Mouse (Mus musculus): Measurements from ENCODE around the gene Stac.

GRCm38 (mm10) chr9:111575889-111576288 is 114.3 kb downstream of the Stac start:
- no peak for TF ChIP-seq TCF3 (IDR thresholded peaks at IDR 0.05; ENCODE audit: insufficient read length, low read depth)
- TF ChIP-seq MYOG (IDR thresholded peaks at IDR 0.05; ENCODE audit: control insufficient read depth in 1 of 3, insufficient read depth in 1 of 3, insufficient read length in 2 of 3, low read depth in 2 of 3): no peak

Measured in myocyte (in vitro differentiated cells).